Mouse (Mus musculus) heart, postnatal 36 days (tissue): ENCODE data around the gene B3gat2. TPM values are rescaled to one million over a fixed set of nuclear protein-coding genes. Genes with fewer than 3 reads are reported as not detected.

ENCODE experiments used
- total RNA-seq, 2 experiments: library from RNA; stranded (reverse); gene quantifications; 2 replicates each; pipeline ENCODE4 v1.2.3; 2021

Gene B3gat2
- total RNA-seq, 2 experiments from 2014 or later: not detected

Other genes starting within 250 kb of the B3gat2 start
- 10 to 100 TPM; 21.1 to 24.0 TPM for gene Smap1, start 160.6 kb downstream of the B3gat2 start, total RNA-seq
- gene Sdhaf4, start 243.9 kb downstream of the B3gat2 start, total RNA-seq: 10 to 100 TPM; 72.0 to 84.4 TPM